Mouse (Mus musculus) liver, postnatal 0 days (tissue): ENCODE data around the gene Tes3-ps. TPM values are rescaled to one million over a fixed set of nuclear protein-coding genes. Genes with fewer than 3 reads are reported as not detected.

Experiments used
- ATAC-seq: fragments of 200-750 bp; cut with Nextera tagmentation; 2 replicates; pipeline ENCODE4 v1.8.0; 2017; ENCODE audit warnings: mild to moderate bottlenecking, moderate library complexity
- DNase-seq: peaks from one replicate; pipeline ENCODE4 v3.0.0-alpha.2; 2016
- H3K27ac ChIP-seq: fragments of 300-500 bp; sonication (generic); 2 replicates; pipeline ENCODE4 v1.5.1; 2014; ENCODE audit warnings: antibody characterized with exemption, moderate library complexity, mild to moderate bottlenecking, low read depth
- H3K27me3 ChIP-seq: fragments of 300-500 bp; sonication (generic); 2 replicates; pipeline ENCODE4 v1.6.1; 2014; ENCODE audit warnings: low read length, control low read depth, mixed read lengths; ENCODE audit not compliant: insufficient read depth
- H3K36me3 ChIP-seq: fragments of 300-500 bp; sonication (generic); replicated peaks from 2 replicates; pipeline ENCODE4 v1.6.1; 2014; ENCODE audit warnings: mild to moderate bottlenecking, control low read depth, low read length, moderate library complexity, mixed read lengths; ENCODE audit not compliant: insufficient read depth
- H3K4me1 ChIP-seq: fragments of 300-500 bp; sonication (generic); 2 replicates; pipeline ENCODE4 v1.6.1; 2014; ENCODE audit warnings: antibody characterized with exemption, mild to moderate bottlenecking, control low read depth; ENCODE audit not compliant: insufficient read depth
- H3K4me2 ChIP-seq: fragments of 300-500 bp; sonication (generic); 2 replicates; pipeline ENCODE4 v1.6.1; 2014; ENCODE audit warnings: low read depth, mild to moderate bottlenecking, low read length, moderate library complexity, mixed read lengths
- H3K4me3 ChIP-seq: fragments of 300-500 bp; sonication (generic); 2 replicates; pipeline ENCODE4 v1.5.1; 2014; ENCODE audit warnings: low read depth, low read length
- H3K9ac ChIP-seq: fragments of 300-500 bp; sonication (generic); replicated peaks from 2 replicates; pipeline ENCODE4 v1.6.1; 2014; ENCODE audit warnings: mild to moderate bottlenecking, moderate library complexity
- H3K9me3 ChIP-seq: fragments of 300-500 bp; sonication (generic); 2 replicates; pipeline ENCODE4 v1.6.1; 2016; ENCODE audit warnings: mild to moderate bottlenecking, control low read depth, low read length, mixed read lengths
- CTCF ChIP-seq: sonication (generic); IDR thresholded peaks from 2 replicates; pipeline ENCODE4 v1.5.1; 2016; ENCODE audit warnings: antibody characterized with exemption, low read depth
- EP300 ChIP-seq: IDR thresholded peaks from 2 replicates; pipeline ENCODE4 v1.6.1; 2016; ENCODE audit warnings: antibody characterized with exemption, low read depth, mild to moderate bottlenecking
- WGBS: fragments of 180-500 bp; shearing (Covaris S2); extraction: QIAGEN DNeasy Blood & Tissue Kit; methylation state at CpG from one replicate; pipeline ENCODE4 v1.1.7; 2014; ENCODE audit not compliant: insufficient replicate concordance; 5-methylcytosine and 5-hydroxymethylcytosine counted together
- polyA plus RNA-seq: library from polyadenylated mRNA; unstranded; fragments of >200 nt; fragmentation: Nextera tagmentation; extraction: Ambion mirVana; gene quantifications from 2 replicates; pipeline ENCODE4 v1.2.1, GENCODE M21; 2015

Tes3-ps gene
- polyA plus RNA-seq, 1 experiment from 2014 or later: 0.47 TPM

GRCm38 (mm10) chr13:49470806-49471205, 22.3 kb upstream of the Tes3-ps start:
- ATAC-seq (no peak), DNase-seq (no peak)
- no peaks in the 10 kb centered on the region for H3K9me3 ChIP-seq
- H3K27ac ChIP-seq: no peak overlapping the region
- H3K36me3 ChIP-seq: no peaks in the 10 kb centered on the region
- H3K4me3 ChIP-seq: no peak overlapping the region
- TF ChIP-seq EP300: no peak
- TF ChIP-seq CTCF: no peak
- H3K4me2 ChIP-seq: no peak overlapping the region
- H3K4me1 ChIP-seq: no peaks in the 10 kb centered on the region
- no peaks in the 10 kb centered on the region for H3K27me3 ChIP-seq
- no peak overlapping the region for H3K9ac ChIP-seq
- 46% methylated on average over 4 of the region's 4 CpGs for WGBS

GRCm38 (mm10) chr13:49471981-49472675, 21.0 kb upstream of the Tes3-ps start:
- Histone ChIP-seq H3K9ac (no peak overlapping the region), H3K27me3 (no peaks in the 10 kb centered on the region), H3K4me2 (no peak overlapping the region), H3K27ac (no peak overlapping the region), H3K36me3 (no peaks in the 10 kb centered on the region), H3K4me1 (no peaks in the 10 kb centered on the region), H3K9me3 (no peaks in the 10 kb centered on the region), H3K4me3 (no peak overlapping the region)
- TF ChIP-seq EP300 (no peak), CTCF (no peak)
- peak; percentile 63 for ATAC-seq
- WGBS: 50% methylated on average over 4 of the region's 4 CpGs
- no peak for DNase-seq

GRCm38 (mm10) chr13:49472676-49473005, 20.5 kb upstream of the Tes3-ps start:
- Histone ChIP-seq H3K4me1 (no peaks in the 10 kb centered on the region), H3K36me3 (no peaks in the 10 kb centered on the region), H3K27me3 (no peaks in the 10 kb centered on the region), H3K27ac (no peak overlapping the region), H3K4me3 (no peak overlapping the region), H3K9me3 (no peaks in the 10 kb centered on the region), H3K4me2 (no peak overlapping the region), H3K9ac (no peak overlapping the region)
- TF ChIP-seq CTCF (no peak), EP300 (no peak)
- ATAC-seq (no peak), DNase-seq (no peak)
- WGBS: 88% methylated on average over 6 of the region's 6 CpGs

- H3K4me3 ChIP-seq: no peak overlapping the region
- no peak for TF ChIP-seq EP300
- no peak for TF ChIP-seq CTCF
- no peak overlapping the region for H3K27ac ChIP-seq
- peaks cover 2% of the 10 kb centered on the region; the same call in 1 of the 2 replicates for H3K4me1 ChIP-seq
- WGBS: 79% methylated on average over 3 of the region's 3 CpGs
- DNase-seq (no peak), ATAC-seq (no peak)
- H3K9me3 ChIP-seq: no peaks in the 10 kb centered on the region
- H3K9ac ChIP-seq: no peak overlapping the region
- H3K36me3 ChIP-seq: no peaks in the 10 kb centered on the region
- no peaks in the 10 kb centered on the region for H3K27me3 ChIP-seq
- H3K4me2 ChIP-seq: no peak overlapping the region
These were observed 15.2 kb upstream of the Tes3-ps start for GRCm38 (mm10) chr13:49477887-49478286.

- no peaks in the 10 kb centered on the region for H3K9me3 ChIP-seq
- H3K27me3 ChIP-seq: no peaks in the 10 kb centered on the region
- TF ChIP-seq EP300 (no peak), CTCF (no peak)
- H3K4me3 ChIP-seq: no peak overlapping the region
- WGBS: 75% methylated on average over 6 of the region's 6 CpGs
- H3K9ac ChIP-seq: no peak overlapping the region
- ATAC-seq: no peak
- no peaks in the 10 kb centered on the region for H3K36me3 ChIP-seq
- no peak overlapping the region for H3K27ac ChIP-seq
- H3K4me2 ChIP-seq: no peak overlapping the region
- DNase-seq: no peak
- H3K4me1 ChIP-seq: peaks cover 2% of the 10 kb centered on the region; the same call in 1 of the 2 replicates
These were observed 14.2 kb upstream of the Tes3-ps start for GRCm38 (mm10) chr13:49478851-49479374.

- Histone ChIP-seq H3K4me2 (no peak overlapping the region), H3K27ac (no peak overlapping the region), H3K9ac (no peak overlapping the region), H3K27me3 (no peaks in the 10 kb centered on the region), H3K36me3 (no peaks in the 10 kb centered on the region), H3K4me1 (peaks cover 2% of the 10 kb centered on the region; the same call in 1 of the 2 replicates), H3K4me3 (no peak overlapping the region), H3K9me3 (no peaks in the 10 kb centered on the region)
- TF ChIP-seq EP300 (no peak), CTCF (no peak)
- DNase-seq (no peak), ATAC-seq (no peak)
- 86% methylated on average over 4 of the region's 4 CpGs for WGBS
These were observed 13.7 kb upstream of the Tes3-ps start for GRCm38 (mm10) chr13:49479399-49479798.
